Mouse (Mus musculus) hindbrain, embryonic 16.5 days (tissue): Measurements from ENCODE around the gene Nol12. TPM values are rescaled to one million over a fixed set of nuclear protein-coding genes. Genes with fewer than 3 reads are reported as not detected.

Experiments used
- ATAC-seq: fragments of 200-750 bp; cut with Nextera tagmentation; 2 replicates; pipeline ENCODE4 v1.8.0; 2017; ENCODE audit warnings: moderate TSS enrichment, moderate library complexity
- H3K27ac ChIP-seq: fragments of 300-500 bp; sonication (generic); 2 replicates; pipeline ENCODE4 v1.5.1; 2014; ENCODE audit warnings: low read depth, mild to moderate bottlenecking, control low read depth, low read length, moderate library complexity
- H3K27me3 ChIP-seq: fragments of 300-500 bp; sonication (generic); replicated peaks from 2 replicates; pipeline ENCODE4 v1.6.1; 2014; ENCODE audit warnings: low read length; ENCODE audit not compliant: control insufficient read depth, insufficient read depth
- H3K36me3 ChIP-seq: fragments of 300-500 bp; sonication (generic); 2 replicates; pipeline ENCODE4 v1.6.1; 2014; ENCODE audit warnings: mild to moderate bottlenecking, low read length, moderate library complexity, mixed read lengths; ENCODE audit not compliant: control insufficient read depth, insufficient read depth
- H3K4me1 ChIP-seq: fragments of 300-500 bp; sonication (generic); 2 replicates; pipeline ENCODE4 v1.6.1; 2014; ENCODE audit warnings: low read depth, low read length; ENCODE audit not compliant: control insufficient read depth, insufficient read depth
- H3K4me2 ChIP-seq: fragments of 300-500 bp; sonication (generic); 2 replicates; pipeline ENCODE4 v1.6.1; 2014; ENCODE audit warnings: mild to moderate bottlenecking, low read length, control low read depth, moderate library complexity
- H3K4me3 ChIP-seq: fragments of 300-500 bp; sonication (generic); 2 replicates; pipeline ENCODE4 v1.5.1; 2014; ENCODE audit warnings: mild to moderate bottlenecking, low read length, control low read depth, moderate library complexity
- H3K9ac ChIP-seq: fragments of 300-500 bp; sonication (generic); 2 replicates; pipeline ENCODE4 v1.6.1; 2014; ENCODE audit warnings: low read depth, mild to moderate bottlenecking, control low read depth, low read length, moderate library complexity
- H3K9me3 ChIP-seq: fragments of 300-500 bp; sonication (generic); 2 replicates; pipeline ENCODE4 v1.6.1; 2014; ENCODE audit warnings: mild to moderate bottlenecking, low read length, moderate library complexity; ENCODE audit not compliant: control insufficient read depth
- WGBS: fragments of 180-500 bp; shearing (Covaris S2); extraction: QIAGEN DNeasy Blood & Tissue Kit; methylation state at CpG from one replicate; pipeline ENCODE4 v1.1.7; 2014; 5-methylcytosine and 5-hydroxymethylcytosine counted together
- polyA plus RNA-seq: library from polyadenylated mRNA; unstranded; fragments of >200 nt; fragmentation: Nextera tagmentation; extraction: Ambion mirVana; gene quantifications from 2 replicates; pipeline ENCODE4 v1.2.1, GENCODE M21; 2015

Gene Nol12
- polyA plus RNA-seq, 1 experiment from 2014 or later = 63.6 TPM

DNA sequence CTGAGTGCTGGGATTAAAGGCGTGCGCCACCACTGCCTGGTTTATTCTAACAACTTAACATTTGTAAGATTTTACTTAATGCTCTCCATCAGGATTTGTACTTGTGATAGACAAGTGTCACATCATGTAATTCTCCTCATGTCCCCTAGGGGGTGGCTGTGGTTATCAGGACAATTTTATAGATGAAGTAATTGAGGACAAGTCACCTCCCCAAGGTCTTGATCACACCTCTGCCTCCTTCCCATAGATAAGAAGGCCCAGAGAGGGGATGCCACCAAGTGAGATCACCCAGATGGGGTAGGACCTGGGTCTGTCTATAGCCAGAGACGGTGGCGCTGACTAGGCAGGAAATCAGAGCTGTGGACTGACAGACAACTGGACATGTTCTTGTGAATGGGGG lies 21.6 kb downstream of the Nol12 start:
- Histone ChIP-seq H3K9ac (no peak overlapping the region), H3K4me3 (no peak overlapping the region), H3K27ac (no peak overlapping the region), H3K27me3 (no peaks in the 10 kb centered on the region), H3K9me3 (no peaks in the 10 kb centered on the region), H3K36me3 (peaks cover 18% of the 10 kb centered on the region), H3K4me2 (no peak overlapping the region), H3K4me1 (no peaks in the 10 kb centered on the region)
- 86% methylated on average over 4 of the region's 4 CpGs for WGBS
- no peak for ATAC-seq

GRCm38 (mm10) chr15:78957021-78957420 lies 22.3 kb downstream of the Nol12 start:
- H3K4me1 ChIP-seq = no peaks in the 10 kb centered on the region
- no peak overlapping the region for H3K4me2 ChIP-seq
- no peak overlapping the region for H3K4me3 ChIP-seq
- H3K9me3 ChIP-seq = no peaks in the 10 kb centered on the region
- no peak overlapping the region for H3K9ac ChIP-seq
- no peak overlapping the region for H3K27ac ChIP-seq
- H3K27me3 ChIP-seq = no peaks in the 10 kb centered on the region
- 75% methylated on average over 15 of the region's 15 CpGs for WGBS
- ATAC-seq = no peak
- H3K36me3 ChIP-seq = peaks cover 18% of the 10 kb centered on the region

DNA sequence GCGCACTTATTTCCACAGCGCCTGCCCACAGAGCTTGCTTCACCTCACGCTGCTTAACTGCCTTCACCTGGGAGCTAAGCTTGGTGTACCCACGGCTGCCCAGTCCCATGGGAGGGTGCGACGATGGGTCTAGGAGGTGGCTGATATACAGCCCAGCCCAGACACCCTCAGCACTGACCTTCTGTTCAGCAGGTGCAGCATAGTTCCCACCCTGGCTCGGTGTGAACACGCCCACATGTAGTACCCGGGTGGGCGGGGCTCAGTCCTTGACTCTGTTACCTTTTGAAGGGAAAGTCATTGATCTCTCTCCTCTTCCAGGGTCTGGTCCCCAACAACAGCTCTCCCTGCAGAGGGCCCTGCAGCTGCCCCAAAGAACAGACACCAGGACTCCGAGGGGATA lies 24.8 kb downstream of the Nol12 start:
- Histone ChIP-seq H3K27me3 (no peaks in the 10 kb centered on the region), H3K4me3 (no peak overlapping the region), H3K9me3 (no peaks in the 10 kb centered on the region), H3K9ac (no peak overlapping the region), H3K4me1 (no peaks in the 10 kb centered on the region; the same call in 1 of the 2 replicates), H3K4me2 (no peak overlapping the region), H3K27ac (no peak overlapping the region), H3K36me3 (peaks cover 21% of the 10 kb centered on the region)
- ATAC-seq = no peak
- 91% methylated on average over 11 of the region's 11 CpGs for WGBS

- Histone ChIP-seq H3K4me3 (no peak overlapping the region), H3K9ac (no peak overlapping the region), H3K4me2 (no peak overlapping the region), H3K27me3 (no peaks in the 10 kb centered on the region), H3K4me1 (no peaks in the 10 kb centered on the region; the same call in 1 of the 2 replicates), H3K27ac (no peak overlapping the region), H3K36me3 (peaks cover 21% of the 10 kb centered on the region), H3K9me3 (no peaks in the 10 kb centered on the region)
- ATAC-seq = no peak
- WGBS = 80% methylated on average over 4 of the region's 4 CpGs
Observed at GRCm38 (mm10) chr15:78960088-78960487, 25.4 kb downstream of the Nol12 start.

DNA sequence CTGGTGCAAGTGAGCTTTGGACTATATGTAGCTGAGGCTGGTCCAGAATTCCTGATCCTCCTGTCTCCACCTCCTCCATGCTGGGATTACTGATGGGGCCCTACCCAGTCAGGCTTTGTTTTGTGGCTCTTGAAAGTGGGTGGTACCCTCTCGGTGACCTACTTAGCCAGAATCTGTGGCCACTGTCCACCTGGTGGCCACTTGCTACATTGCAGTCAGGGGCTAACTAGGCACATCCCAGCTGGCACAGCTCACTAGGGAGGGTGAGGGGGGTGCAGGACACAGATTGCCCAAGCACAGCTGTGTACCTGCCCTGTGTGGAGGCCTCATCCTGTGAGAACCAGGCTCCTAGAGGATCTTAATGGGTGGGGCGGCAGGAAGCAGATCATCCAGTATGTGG lies 28.2 kb downstream of the Nol12 start:
- 39% methylated on average over 2 of the region's 2 CpGs for WGBS
- Histone ChIP-seq H3K9ac (no peak overlapping the region), H3K36me3 (peaks cover 31% of the 10 kb centered on the region), H3K4me2 (no peak overlapping the region), H3K4me1 (no peaks in the 10 kb centered on the region; the same call in 1 of the 2 replicates), H3K4me3 (no peak overlapping the region), H3K27ac (no peak overlapping the region), H3K27me3 (no peaks in the 10 kb centered on the region), H3K9me3 (no peaks in the 10 kb centered on the region)
- ATAC-seq = peak; percentile 48

- Histone ChIP-seq H3K27me3 (no peaks in the 10 kb centered on the region), H3K4me2 (no peak overlapping the region), H3K9me3 (no peaks in the 10 kb centered on the region), H3K4me3 (no peak overlapping the region), H3K36me3 (peaks cover 12% of the 10 kb centered on the region), H3K4me1 (no peaks in the 10 kb centered on the region), H3K9ac (no peak overlapping the region), H3K27ac (no peak overlapping the region)
- no peak for ATAC-seq
- 70% methylated on average over 6 of the region's 6 CpGs for WGBS
Observed at GRCm38 (mm10) chr15:78971626-78972025, 36.9 kb downstream of the Nol12 start.

DNA sequence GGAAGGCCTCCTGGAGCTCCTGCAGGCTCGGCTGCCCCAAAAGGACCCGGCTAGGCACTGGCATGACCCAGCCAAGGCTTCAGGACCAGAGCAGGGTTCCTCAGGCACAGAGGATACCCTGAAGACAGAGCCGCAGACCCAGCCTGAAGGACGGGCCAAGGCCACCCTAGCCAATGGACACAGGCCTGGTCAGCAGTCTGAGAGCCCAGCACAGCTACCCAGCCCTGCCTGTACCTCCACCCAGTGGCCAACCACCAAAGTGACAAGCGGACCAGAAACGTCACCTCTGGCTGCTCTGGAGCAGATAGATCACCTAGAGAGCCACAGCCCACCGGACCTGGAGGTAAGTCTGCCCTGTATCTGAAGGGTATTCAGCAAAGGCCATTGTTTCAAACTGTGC lies 39.2 kb downstream of the Nol12 start:
- 71% methylated on average over 7 of the region's 7 CpGs for WGBS
- H3K4me2 ChIP-seq = no peak overlapping the region

DNA sequence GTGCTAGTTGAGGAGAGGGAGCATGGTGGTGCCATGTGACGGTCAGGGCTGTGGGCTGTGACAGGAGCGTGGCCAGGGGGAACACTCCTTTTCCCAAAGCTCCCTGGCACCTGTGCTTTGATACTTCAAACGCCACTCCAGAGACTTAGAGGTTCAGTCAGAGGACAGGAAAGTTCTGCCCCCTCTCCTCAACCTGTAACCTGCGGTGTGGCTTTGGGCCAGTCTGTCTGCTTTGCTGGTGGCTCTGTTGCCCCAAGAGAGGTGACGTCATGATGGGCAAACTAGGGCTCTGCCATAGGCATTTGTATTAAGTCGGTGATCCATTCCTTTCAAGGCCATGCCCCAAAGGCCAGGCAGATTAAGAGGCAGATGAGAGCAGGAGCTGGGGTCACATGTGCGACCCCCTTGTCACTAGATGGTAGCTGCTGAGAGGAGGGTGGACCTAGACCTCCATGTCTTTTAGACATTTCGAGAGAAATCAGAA lies 43.0 kb downstream of the Nol12 start:
- Histone ChIP-seq H3K4me3 (no peak overlapping the region), H3K9me3 (no peaks in the 10 kb centered on the region), H3K36me3 (no peaks in the 10 kb centered on the region; the same call in 1 of the 2 replicates), H3K9ac (no peak overlapping the region), H3K27ac (no peak overlapping the region), H3K27me3 (0 out of 2 replicates have a peak, but pooled peaks cover 2% of the 10 kb centered on the region), H3K4me2 (no peak overlapping the region), H3K4me1 (peaks cover 5% of the 10 kb centered on the region)
- no peak for ATAC-seq
- 93% methylated on average over 8 of the region's 8 CpGs for WGBS

More for the DNA sequence above, 39.2 kb downstream of the Nol12 start:
- Histone ChIP-seq H3K9ac (no peak overlapping the region), H3K36me3 (no peaks in the 10 kb centered on the region; the same call in 1 of the 2 replicates), H3K27ac (no peak overlapping the region), H3K4me3 (no peak overlapping the region), H3K9me3 (no peaks in the 10 kb centered on the region), H3K27me3 (no peaks in the 10 kb centered on the region), H3K4me1 (no peaks in the 10 kb centered on the region)
- 0 out of 2 replicates have a peak, but pooled peaks have one; percentile 48 for ATAC-seq

DNA sequence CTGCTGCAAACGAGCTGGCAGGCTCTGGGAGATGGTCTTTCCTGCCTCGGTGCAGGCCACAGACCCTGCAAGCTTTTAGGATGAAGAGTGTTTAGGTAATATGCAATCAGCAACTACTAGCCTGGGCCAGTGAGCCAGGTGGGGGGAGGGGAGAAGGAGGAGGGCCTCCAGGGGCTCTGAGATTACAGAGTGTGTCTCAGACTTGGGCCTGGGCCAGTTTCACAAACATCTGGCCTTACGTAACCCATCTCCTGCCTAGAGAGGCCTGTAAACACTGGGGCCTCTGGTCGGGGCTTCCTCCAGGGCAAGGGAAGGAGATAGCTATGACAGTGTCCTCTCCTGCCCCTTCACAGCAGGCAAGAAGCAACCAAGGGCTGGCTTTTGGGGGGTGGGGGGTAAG lies 44.1 kb downstream of the Nol12 start:
- no peak overlapping the region for H3K9ac ChIP-seq
- ATAC-seq = no peak
- WGBS = 31% methylated on average over 4 of the region's 4 CpGs
- no peak overlapping the region for H3K4me3 ChIP-seq
- no peak overlapping the region for H3K27ac ChIP-seq
- no peaks in the 10 kb centered on the region for H3K9me3 ChIP-seq
- no peaks in the 10 kb centered on the region for H3K36me3 ChIP-seq
- peaks cover 9% of the 10 kb centered on the region for H3K4me1 ChIP-seq
- H3K4me2 ChIP-seq = no peak overlapping the region
- 0 out of 2 replicates have a peak, but pooled peaks cover 2% of the 10 kb centered on the region for H3K27me3 ChIP-seq
